Mouse (Mus musculus) liver, adult 2 months (tissue): ENCODE results near the gene Tnnt3.

Experiments
- CTCF ChIP-seq: fragments of 200-500 bp; IDR thresholded peaks from 2 replicates; pipeline ENCODE4 v1.5.1; 2011; ENCODE audit warnings: low read depth, low read length, control low read depth
- POLR2A ChIP-seq: fragments of 200-500 bp; IDR thresholded peaks from 2 replicates; pipeline ENCODE4 v1.6.1; 2011; ENCODE audit warnings: low read length, control low read depth; ENCODE audit not compliant: insufficient read depth; ENCODE audit errors: extremely low read depth

- TF ChIP-seq CTCF: no peak
- TF ChIP-seq POLR2A: no peak
These were observed 49.2 kb downstream of the Tnnt3 start for GRCm38 (mm10) chr7:142547874-142548273.
